Mouse (Mus musculus): ENCODE data around the gene Krt23.

DNA sequence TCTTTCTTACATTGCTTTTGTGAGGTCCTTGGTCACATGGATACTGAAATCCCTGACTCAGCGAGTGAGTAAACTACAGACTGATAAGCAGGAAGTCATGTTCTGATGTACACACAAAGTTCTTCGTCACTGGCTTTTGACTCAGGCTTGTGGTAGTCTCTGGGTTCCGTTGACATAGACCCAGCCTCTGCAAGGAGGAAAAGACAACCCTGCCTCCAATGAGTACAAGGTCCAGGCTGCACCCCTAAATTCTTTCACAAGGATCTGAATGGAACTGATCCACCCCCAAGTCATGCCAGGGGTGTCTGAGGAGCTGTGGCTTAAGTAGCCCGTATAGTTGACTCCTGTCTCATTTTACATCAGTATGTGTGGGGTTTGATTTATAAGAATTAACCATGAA, 3.5 kb upstream of the Krt23 start:
- TF ChIP-seq EP300 (IDR thresholded peaks at IDR 0.05) (no peak), CTCF (IDR thresholded peaks at IDR 0.05) (no peak)

Data from lung, postnatal 0 days (tissue).